Mouse (Mus musculus) liver, adult 2 months (tissue): Measurements from ENCODE around the gene Pde8a.

ENCODE experiments used
- CTCF ChIP-seq: fragments of 200-500 bp; IDR thresholded peaks from 2 replicates; pipeline ENCODE4 v1.5.1; 2011; ENCODE audit warnings: low read depth, low read length, control low read depth
- POLR2A ChIP-seq: fragments of 200-500 bp; IDR thresholded peaks from 2 replicates; pipeline ENCODE4 v1.6.1; 2011; ENCODE audit warnings: low read length, control low read depth; ENCODE audit not compliant: insufficient read depth; ENCODE audit errors: extremely low read depth

- no peak for TF ChIP-seq CTCF
- no peak for TF ChIP-seq POLR2A
These were observed 95.9 kb downstream of the Pde8a start for GRCm38 (mm10) chr7:81309247-81309646.
